Mouse (Mus musculus) adrenal gland, postnatal 4 days (tissue): ENCODE measurements around the gene Mfsd5. TPM values are rescaled to one million over a fixed set of nuclear protein-coding genes. Genes with fewer than 3 reads are reported as not detected.

Experiments
- DNase-seq, 2 experiments: peaks; one replicate each; pipeline ENCODE4 v3.0.0; 2021 to 2022; ENCODE audit warnings: low spot score in 2 of 2, mixed read lengths in 2 of 2
- total RNA-seq, 2 experiments: library from RNA; stranded (reverse); gene quantifications; 2 replicates each; pipeline ENCODE4 v1.2.3; 2021

Gene Mfsd5
- total RNA-seq, 2 experiments from 2014 or later: 34.4 to 36.7 TPM

- peak; percentile 38 to 54 for DNase-seq
Observed at GRCm38 (mm10) chr15:102247252-102248130, 31.8 kb upstream of the Mfsd5 start.

- no peak for DNase-seq
Observed at GRCm38 (mm10) chr15:102248131-102248811, 31.0 kb upstream of the Mfsd5 start.

- DNase-seq: no peak
Observed at GRCm38 (mm10) chr15:102248812-102249191, 30.5 kb upstream of the Mfsd5 start.

- no peak for DNase-seq
Observed at GRCm38 (mm10) chr15:102249251-102249691, 30.0 kb upstream of the Mfsd5 start.

- DNase-seq: no peak
Observed at GRCm38 (mm10) chr15:102249967-102250366, 29.3 kb upstream of the Mfsd5 start.

GRCm38 (mm10) chr15:102250521-102250920 lies 28.7 kb upstream of the Mfsd5 start:
- DNase-seq: no peak

GRCm38 (mm10) chr15:102255547-102256255 lies 23.6 kb upstream of the Mfsd5 start:
- DNase-seq: no peak

- no peak for DNase-seq
Observed at GRCm38 (mm10) chr15:102256431-102257201, 22.6 kb upstream of the Mfsd5 start.

GRCm38 (mm10) chr15:102257202-102258075 lies 21.8 kb upstream of the Mfsd5 start, which contains the start of gene Rarg:
Gene Rarg (minus strand): TSS chr15:102257517.
- no peak for DNase-seq

GRCm38 (mm10) chr15:102258076-102258470 lies 21.2 kb upstream of the Mfsd5 start:
- DNase-seq: no peak

- no peak for DNase-seq
Observed at GRCm38 (mm10) chr15:102258581-102259253, 20.5 kb upstream of the Mfsd5 start.

- DNase-seq: no peak
Observed at GRCm38 (mm10) chr15:102262582-102262981, 16.7 kb upstream of the Mfsd5 start.

GRCm38 (mm10) chr15:102263037-102263436 lies 16.2 kb upstream of the Mfsd5 start:
- no peak for DNase-seq

GRCm38 (mm10) chr15:102265548-102265947 lies 13.7 kb upstream of the Mfsd5 start:
- no peak for DNase-seq

GRCm38 (mm10) chr15:102270274-102270960 lies 8.8 kb upstream of the Mfsd5 start, which contains the start of gene Gm9918:
Gene Gm9918 (plus strand): TSS chr15:102270563.
- DNase-seq: no peak

GRCm38 (mm10) chr15:102271441-102271840 lies 7.8 kb upstream of the Mfsd5 start:
- no peak for DNase-seq

- no peak for DNase-seq
Observed at GRCm38 (mm10) chr15:102273982-102274716, 5.1 kb upstream of the Mfsd5 start.

- no peak for DNase-seq
Observed at GRCm38 (mm10) chr15:102278726-102279091, 545 bp upstream of the Mfsd5 start.
